ENCODE assay signal across 15 mouse cellular contexts in the genomic region with DNA sequence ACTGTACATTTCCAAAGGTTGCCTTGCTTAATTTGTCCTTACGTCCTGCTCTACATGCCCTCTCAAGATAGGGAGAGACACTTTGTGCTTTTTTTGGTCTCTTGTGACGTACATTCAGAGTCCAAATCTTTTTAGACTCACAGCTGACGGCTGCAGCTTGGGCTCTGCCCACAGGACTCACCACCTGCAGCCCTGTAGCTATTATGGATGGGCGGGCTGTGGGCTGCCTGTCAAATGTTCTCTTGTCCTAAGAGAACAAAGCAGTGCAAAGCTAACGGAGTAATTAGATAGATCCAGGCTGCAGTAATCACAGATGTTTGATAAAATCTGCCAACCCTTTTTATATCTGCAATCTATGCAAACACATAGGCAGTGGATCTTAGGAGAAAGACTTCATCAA.
A peak's percentile ranks its signal among the peaks of the same experiment; 100 is the strongest.
DNase-seq lines count a peak whose midpoint lies in the region; ATAC-seq and TF ChIP-seq lines count a peak whose summit lies in the region.
"Had no signal": no experiment of that assay in that cellular context is flagged by ENCODE, and none has a peak within 500 bp of the region (broad histone marks: within the 10 kb centered on the region; RNA-seq: fewer than 3 reads in every experiment).

No protein-coding gene starts in this region.

- no peak overlapping the region for H3K27ac ChIP-seq in forebrain, embryonic 11.5 days (ENCODE audit: low read depth, low read length)
- no peak overlapping the region for H3K27ac ChIP-seq in forebrain, embryonic 10.5 days
- H3K27ac ChIP-seq in CH12.LX (ENCODE audit: insufficient read depth, low read depth) = no peak overlapping the region
- H3K27ac ChIP-seq in left cerebral cortex, adult 2 months = no peak overlapping the region
- H3K27ac ChIP-seq: heart, embryonic 15.5 days; hindbrain, embryonic 15.5 days had no signal

- H3K4me3 ChIP-seq in forebrain, embryonic 11.5 days (ENCODE audit: low read depth, low read length) = no peak overlapping the region
- H3K4me3 ChIP-seq in forebrain, embryonic 10.5 days = no peak overlapping the region
- no peak overlapping the region for H3K4me3 ChIP-seq in CH12.LX (replicated peaks in 1 of 3; ENCODE audit: low read depth in 2 of 3, low read length in 2 of 3, poor library complexity in 1 of 3)
- no peak overlapping the region for H3K4me3 ChIP-seq in left cerebral cortex, adult 2 months
- H3K4me3 ChIP-seq: heart, embryonic 15.5 days; hindbrain, embryonic 15.5 days had no signal

- no peak overlapping the region for H3K4me2 ChIP-seq in forebrain, embryonic 11.5 days (ENCODE audit: low read depth, low read length, severe bottlenecking)
- H3K4me2 ChIP-seq in CH12.LX (ENCODE audit: insufficient read depth, low read depth, poor library complexity, severe bottlenecking) = no peak overlapping the region
- H3K4me2 ChIP-seq: heart, embryonic 15.5 days; hindbrain, embryonic 15.5 days; liver, embryonic 11.5 days had no signal

- in situ Hi-C loops in CH12.LX (cut with MboI; ENCODE audit: low pct_ligation_motif_present, low pct_unique_long_range_greater_than_20kb, low sequenced_read_pairs) = no loop called here

- no peak for TF ChIP-seq CTCF in CH12.LX (conservative IDR thresholded peaks at IDR 0.05 in 1 of 2, IDR thresholded peaks at IDR 0.05 in 1 of 2; ENCODE audit: low read depth in 2 of 2, low read length in 2 of 2)
- TF ChIP-seq CTCF in left cerebral cortex, adult 2 months (IDR thresholded peaks at IDR 0.05) = no peak

- H3K79me2 ChIP-seq in CH12.LX (replicated peaks; ENCODE audit: control insufficient read depth, extremely low read depth, insufficient read depth, poor library complexity, severe bottlenecking) = no peaks in the 10 kb centered on the region

- 0 out of 2 replicates have a peak, but pooled peaks have one; percentile 42 for ATAC-seq in forebrain, embryonic 11.5 days (replicated peaks; ENCODE audit: low FRiP score)
- ATAC-seq in CD4-positive, CD25-positive, alpha-beta regulatory T cell, adult 4 months = no peak
- ATAC-seq: lung, postnatal 0 days; Patski had no signal

- no peak overlapping the region for H3K9ac ChIP-seq in forebrain, embryonic 11.5 days (ENCODE audit: low read length)
- no peak overlapping the region for H3K9ac ChIP-seq in CH12.LX (ENCODE audit: insufficient read depth, low read depth)
- H3K9ac ChIP-seq: heart, embryonic 15.5 days; hindbrain, embryonic 15.5 days had no signal

- intact Hi-C loops in left cerebral cortex, adult 2 months (cut with DNase I) = no loop called here

- no peaks in the 10 kb centered on the region for H3K9me3 ChIP-seq in forebrain, embryonic 11.5 days (ENCODE audit: control insufficient read depth, low read length)
- H3K9me3 ChIP-seq in forebrain, embryonic 10.5 days = no peaks in the 10 kb centered on the region
- H3K9me3 ChIP-seq in CH12.LX (replicated peaks; ENCODE audit: low read length) = no peaks in the 10 kb centered on the region
- H3K9me3 ChIP-seq: heart, embryonic 15.5 days; hindbrain, embryonic 15.5 days had no signal

- no peak for TF ChIP-seq POLR2A in CH12.LX (IDR thresholded peaks at IDR 0.05; ENCODE audit: low read depth, low read length)

- dilution Hi-C loops in CH12.LX (cut with MboI; ENCODE audit: extremely low pct_ligation_motif_present, extremely low pct_unique_long_range_greater_than_20kb, low sequenced_read_pairs) = no loop called here

- no peak for TF ChIP-seq RAD21 in CH12.LX (IDR thresholded peaks at IDR 0.05; ENCODE audit: low read depth, low read length)

- no peak for TF ChIP-seq EP300 in CH12.LX (IDR thresholded peaks at IDR 0.05; ENCODE audit: low read length)

- H3K27me3 ChIP-seq in forebrain, embryonic 11.5 days (ENCODE audit: control insufficient read depth, insufficient read depth, low read length) = no peaks in the 10 kb centered on the region
- H3K27me3 ChIP-seq in forebrain, embryonic 10.5 days (ENCODE audit: poor library complexity, severe bottlenecking) = no peaks in the 10 kb centered on the region
- H3K27me3 ChIP-seq in CH12.LX (replicated peaks) = no peaks in the 10 kb centered on the region
- H3K27me3 ChIP-seq: heart, embryonic 15.5 days; hindbrain, embryonic 15.5 days had no signal

- H3K36me3 ChIP-seq in forebrain, embryonic 11.5 days (ENCODE audit: control insufficient read depth, insufficient read depth, low read length) = no peaks in the 10 kb centered on the region
- no peaks in the 10 kb centered on the region for H3K36me3 ChIP-seq in forebrain, embryonic 10.5 days (replicated peaks)
- H3K36me3 ChIP-seq in CH12.LX (replicated peaks in 1 of 2; ENCODE audit: control insufficient read depth in 1 of 2, insufficient read depth in 1 of 2, low read length in 1 of 2) = no peaks in the 10 kb centered on the region
- H3K36me3 ChIP-seq: heart, embryonic 15.5 days; hindbrain, embryonic 15.5 days had no signal

- no peak for DNase-seq in forebrain, embryonic 11.5 days (ENCODE audit: low spot score)
- no peak for DNase-seq in forebrain, embryonic 10.5 days (ENCODE audit: extremely low spot score, low spot score)
- peak; percentile 20 for DNase-seq in CH12.LX (ENCODE audit: extremely low read depth)
- peak; percentile 8 to 19 for DNase-seq in frontal cortex, postnatal 10 days (ENCODE audit: low spot score in 2 of 2)
- peak; percentile 9 to 18 for DNase-seq in left cerebral cortex, adult 2 months (ENCODE audit: extremely low spot score in 1 of 2, low spot score in 2 of 2)
- DNase-seq in spleen, postnatal 36 days (ENCODE audit: low spot score in 2 of 2) = no peak
- DNase-seq in lung, postnatal 36 days = no peak
- DNase-seq: cerebellum, adult 9-11 months; kidney, adult 8-10 months had no signal

- H3K4me1 ChIP-seq in forebrain, embryonic 11.5 days (replicated peaks; ENCODE audit: control insufficient read depth, insufficient read depth, low read length) = no peaks in the 10 kb centered on the region
- no peaks in the 10 kb centered on the region for H3K4me1 ChIP-seq in forebrain, embryonic 10.5 days
- H3K4me1 ChIP-seq in CH12.LX (ENCODE audit: control insufficient read depth in 1 of 2, insufficient read depth in 2 of 2) = peaks cover 0 to 25% of the 10 kb centered on the region in 2 experiments; a peak in 1 of 4 replicates
- H3K4me1 ChIP-seq: heart, embryonic 15.5 days; hindbrain, embryonic 15.5 days had no signal

- WGBS in forebrain, embryonic 11.5 days = 34% methylated on average over 5 of the region's 5 CpGs
- 64% methylated on average over 5 of the region's 5 CpGs for WGBS in forebrain, embryonic 10.5 days

TF ChIP-seq in CH12.LX, 34 proteins besides CTCF, POLR2A, EP300 and RAD21:
- TF ChIP-seq CHD2 (IDR thresholded peaks at IDR 0.05; ENCODE audit: low read length) (no peak), BHLHE40 (IDR thresholded peaks at IDR 0.05; ENCODE audit: low read depth, low read length) (no peak), ETS1 (conservative IDR thresholded peaks at IDR 0.05; ENCODE audit: low read depth, low read length) (peak; percentile 50), MEF2A (IDR thresholded peaks at IDR 0.05; ENCODE audit: borderline replicate concordance, low read depth, low read length) (no peak)

Comparison
In these comparisons a context has a peak if more than half of its experiments do, and no peak if none do; other contexts are left out.
1. DNase-seq: peak in CH12.LX (single experiment), frontal cortex, postnatal 10 days (2 of 2) and left cerebral cortex, adult 2 months (2 of 2); none in forebrain, embryonic 11.5 days (single experiment), forebrain, embryonic 10.5 days (single experiment), spleen, postnatal 36 days (0 of 2) and lung, postnatal 36 days (single experiment).